Mouse (Mus musculus) forebrain, postnatal 0 days (tissue): ENCODE data around the gene Nr5a2. TPM values are rescaled to one million over a fixed set of nuclear protein-coding genes. Genes with fewer than 3 reads are reported as not detected.
A peak's percentile ranks its signal among the peaks of the same experiment; 100 is the strongest.

ENCODE experiments used
- ATAC-seq: fragments of 200-750 bp; cut with Nextera tagmentation; 2 replicates; pipeline ENCODE4 v1.8.0; 2017; ENCODE audit warnings: mild to moderate bottlenecking, moderate library complexity
- DNase-seq: peaks from one replicate; pipeline ENCODE4 v3.0.0-alpha.2; 2015
- H3K27ac ChIP-seq: fragments of 300-500 bp; sonication (generic); 2 replicates; pipeline ENCODE4 v1.5.1; 2014; ENCODE audit warnings: low read depth, mild to moderate bottlenecking, antibody characterized with exemption, low read length, moderate library complexity, mixed read lengths
- H3K27me3 ChIP-seq: fragments of 300-500 bp; sonication (generic); 2 replicates; pipeline ENCODE4 v1.6.1; 2014; ENCODE audit warnings: mild to moderate bottlenecking, low read length, mixed read lengths; ENCODE audit not compliant: insufficient read depth
- H3K36me3 ChIP-seq: fragments of 300-500 bp; sonication (generic); 2 replicates; pipeline ENCODE4 v1.6.1; 2014; ENCODE audit warnings: mild to moderate bottlenecking, moderate library complexity; ENCODE audit not compliant: insufficient read depth
- H3K4me1 ChIP-seq: fragments of 300-500 bp; sonication (generic); 2 replicates; pipeline ENCODE4 v1.6.1; 2014; ENCODE audit warnings: antibody characterized with exemption; ENCODE audit not compliant: insufficient read depth
- H3K4me2 ChIP-seq: fragments of 300-500 bp; sonication (generic); 2 replicates; pipeline ENCODE4 v1.6.1; 2014; ENCODE audit warnings: low read depth, mild to moderate bottlenecking, moderate library complexity
- H3K4me3 ChIP-seq: fragments of 300-500 bp; sonication (generic); 2 replicates; pipeline ENCODE4 v1.5.1; 2014; ENCODE audit warnings: low read depth, low read length, mixed read lengths
- H3K9ac ChIP-seq: fragments of 300-500 bp; sonication (generic); 2 replicates; pipeline ENCODE4 v1.6.1; 2014; ENCODE audit warnings: mild to moderate bottlenecking
- H3K9me3 ChIP-seq: fragments of 300-500 bp; sonication (generic); 2 replicates; pipeline ENCODE4 v1.6.1; 2016; ENCODE audit warnings: low read length
- CTCF ChIP-seq: sonication (generic); IDR thresholded peaks from 2 replicates; pipeline ENCODE4 v1.5.1; 2016; ENCODE audit warnings: antibody characterized with exemption, control low read depth, low read depth
- WGBS: fragments of 180-500 bp; shearing (Covaris S2); extraction: QIAGEN DNeasy Blood & Tissue Kit; methylation state at CpG from one replicate; pipeline ENCODE4 v1.1.7; 2014; 5-methylcytosine and 5-hydroxymethylcytosine counted together
- polyA plus RNA-seq: library from polyadenylated mRNA; unstranded; fragments of >200 nt; fragmentation: Nextera tagmentation; extraction: Ambion mirVana; gene quantifications from 2 replicates; pipeline ENCODE4 v1.2.1, GENCODE M21; 2015
- total RNA-seq: library from RNA; depleted of rRNA; stranded (reverse); fragments of >200 nt; gene quantifications from 2 replicates; pipeline ENCODE4 v1.2.3, GENCODE M21; 2014

Gene Nr5a2
- total and polyA plus RNA-seq, 2 experiments from 2014 or later, result 0.13 to 0.57 TPM

DNA sequence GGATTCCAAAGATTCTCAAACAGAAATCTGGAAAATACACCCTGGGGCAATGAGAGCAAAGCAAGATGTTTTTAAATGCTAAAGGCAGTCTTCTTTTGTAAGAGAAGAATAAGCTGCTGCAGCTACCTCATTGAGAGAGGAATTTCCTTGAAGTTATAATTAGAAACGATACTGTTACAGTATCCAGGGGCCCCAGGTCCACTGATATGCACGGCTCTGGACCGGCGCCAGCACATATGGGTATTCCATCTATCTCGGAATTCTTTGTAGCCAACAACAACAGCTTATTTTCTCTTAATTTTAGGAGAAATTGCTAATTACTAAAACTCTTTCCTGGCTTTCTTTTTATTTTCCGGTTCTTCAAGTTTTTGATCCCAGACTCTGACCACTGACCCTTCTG is 91.3 kb downstream of the Nr5a2 start:
- no peaks in the 10 kb centered on the region for H3K36me3 ChIP-seq
- H3K27me3 ChIP-seq, result no peaks in the 10 kb centered on the region
- H3K9me3 ChIP-seq, result no peaks in the 10 kb centered on the region
- DNase-seq (no peak), ATAC-seq (no peak)
- no peak overlapping the region for H3K27ac ChIP-seq
- WGBS, result 57% methylated on average over 6 of the region's 6 CpGs
- H3K4me3 ChIP-seq, result no peak overlapping the region
- no peak for TF ChIP-seq CTCF
- no peaks in the 10 kb centered on the region for H3K4me1 ChIP-seq
- no peak overlapping the region for H3K9ac ChIP-seq
- H3K4me2 ChIP-seq, result no peak overlapping the region

DNA sequence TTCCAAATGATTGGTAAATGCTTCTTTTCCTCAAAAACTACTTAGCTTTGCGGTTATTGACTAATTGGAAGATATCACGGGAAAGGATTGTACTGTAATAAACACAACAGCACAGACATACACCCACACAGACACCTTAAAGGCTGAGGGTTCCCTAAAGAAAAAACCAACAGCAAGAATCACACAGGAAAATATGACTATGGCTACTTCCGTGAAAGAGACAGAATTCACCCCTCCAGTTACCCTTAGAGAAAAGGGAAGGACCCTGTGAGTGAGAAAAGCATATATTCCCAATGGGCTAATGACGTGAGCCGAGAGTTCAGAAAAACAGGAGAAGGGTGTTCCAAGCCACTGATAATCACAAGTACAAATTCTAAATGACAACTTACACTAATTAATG is 92.0 kb downstream of the Nr5a2 start:
- ATAC-seq (no peak), DNase-seq (no peak)
- Histone ChIP-seq H3K4me3 (no peak overlapping the region), H3K36me3 (no peaks in the 10 kb centered on the region), H3K9me3 (no peaks in the 10 kb centered on the region), H3K9ac (no peak overlapping the region), H3K4me1 (no peaks in the 10 kb centered on the region), H3K4me2 (no peak overlapping the region), H3K27ac (no peak overlapping the region), H3K27me3 (no peaks in the 10 kb centered on the region)
- 86% methylated on average over 5 of the region's 5 CpGs for WGBS
- TF ChIP-seq CTCF, result no peak

DNA sequence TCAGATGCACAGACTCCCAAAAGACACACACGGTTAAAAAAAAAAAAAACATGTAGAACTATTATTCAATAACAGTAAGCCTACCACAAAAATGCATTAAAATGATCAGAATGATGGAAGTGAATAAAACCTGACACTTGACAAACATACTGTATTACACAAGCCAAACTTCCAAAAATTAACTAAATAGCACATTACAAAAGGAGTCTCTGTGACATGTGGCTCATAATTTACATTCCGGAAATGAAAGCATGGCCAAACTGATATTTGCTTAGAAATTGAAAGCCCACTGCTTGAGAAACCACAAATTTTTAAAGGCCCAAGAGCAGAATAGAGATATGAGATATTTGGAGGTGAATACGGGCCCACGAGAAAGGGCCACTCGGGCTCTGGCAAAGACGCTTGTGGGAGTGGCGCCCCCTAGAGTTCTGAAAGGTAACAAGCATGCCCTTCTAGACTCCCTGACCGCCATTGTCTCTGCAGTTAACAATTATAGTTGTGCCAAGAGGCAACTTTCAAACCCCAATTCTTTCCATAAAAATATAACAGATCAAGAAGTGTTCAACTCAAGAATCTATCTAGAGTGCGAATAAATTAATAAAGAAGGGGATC is 93.7 kb downstream of the Nr5a2 start:
- WGBS, result 70% methylated on average over 9 of the region's 9 CpGs
- H3K27ac ChIP-seq, result no peak overlapping the region
- H3K4me2 ChIP-seq, result no peak overlapping the region
- no peaks in the 10 kb centered on the region for H3K9me3 ChIP-seq
- H3K4me1 ChIP-seq, result no peaks in the 10 kb centered on the region
- H3K4me3 ChIP-seq, result no peak overlapping the region
- no peaks in the 10 kb centered on the region for H3K27me3 ChIP-seq
- no peak for DNase-seq
- no peak for TF ChIP-seq CTCF
- H3K9ac ChIP-seq, result no peak overlapping the region
- ATAC-seq, result no peak
- H3K36me3 ChIP-seq, result no peaks in the 10 kb centered on the region

DNA sequence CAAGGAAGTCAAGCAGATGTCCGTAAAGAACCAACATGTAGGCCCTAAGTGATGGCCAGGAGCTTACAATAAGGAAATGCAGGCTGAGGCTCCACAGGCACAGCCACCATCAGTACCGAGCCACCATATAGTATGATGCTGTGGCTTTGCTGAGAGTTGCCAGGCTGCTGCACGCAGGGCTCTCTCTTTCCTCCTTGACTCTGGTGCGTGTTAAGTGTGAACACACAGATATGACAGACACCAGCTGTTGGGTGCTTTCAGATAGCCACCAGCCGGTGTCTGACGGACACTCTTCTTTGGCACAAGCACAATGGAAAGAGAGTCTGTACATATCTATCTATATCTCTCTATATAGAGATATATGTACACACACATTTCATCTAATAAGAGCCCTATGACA is 97.0 kb downstream of the Nr5a2 start:
- Histone ChIP-seq H3K4me1 (no peaks in the 10 kb centered on the region), H3K9me3 (no peaks in the 10 kb centered on the region), H3K9ac (no peak overlapping the region), H3K36me3 (no peaks in the 10 kb centered on the region), H3K4me2 (no peak overlapping the region), H3K27ac (no peak overlapping the region), H3K4me3 (no peak overlapping the region), H3K27me3 (no peaks in the 10 kb centered on the region)
- WGBS, result 83% methylated on average over 6 of the region's 6 CpGs
- ATAC-seq (peak; percentile 8; the same call in 1 of the 2 replicates), DNase-seq (no peak)
- no peak for TF ChIP-seq CTCF

DNA sequence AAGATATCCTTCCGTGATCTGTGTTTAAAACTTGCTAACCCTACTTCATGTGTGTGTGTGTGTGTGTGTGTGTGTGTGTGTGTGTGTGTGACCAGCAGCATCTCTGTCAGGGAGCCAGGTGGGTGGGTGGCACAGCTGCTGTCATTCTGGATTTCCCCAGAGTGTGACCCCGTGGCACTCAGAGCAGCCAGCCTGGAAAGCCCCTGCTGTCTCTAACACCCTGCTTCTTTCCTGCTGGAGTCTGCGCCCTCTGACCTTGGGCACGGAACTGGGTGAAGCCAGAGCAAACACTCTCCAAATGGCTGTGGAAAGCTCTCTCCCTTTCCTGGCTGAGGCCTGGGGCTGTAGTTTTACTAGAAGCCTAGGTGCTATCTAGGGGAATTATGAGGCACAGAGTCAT is 100.8 kb downstream of the Nr5a2 start:
- Histone ChIP-seq H3K4me2 (no peak overlapping the region), H3K27ac (no peak overlapping the region), H3K27me3 (no peaks in the 10 kb centered on the region), H3K4me3 (no peak overlapping the region), H3K9ac (no peak overlapping the region), H3K9me3 (no peaks in the 10 kb centered on the region), H3K4me1 (no peaks in the 10 kb centered on the region), H3K36me3 (no peaks in the 10 kb centered on the region)
- DNase-seq (no peak), ATAC-seq (no peak)
- WGBS, result 74% methylated on average over 4 of the region's 4 CpGs
- no peak for TF ChIP-seq CTCF

DNA sequence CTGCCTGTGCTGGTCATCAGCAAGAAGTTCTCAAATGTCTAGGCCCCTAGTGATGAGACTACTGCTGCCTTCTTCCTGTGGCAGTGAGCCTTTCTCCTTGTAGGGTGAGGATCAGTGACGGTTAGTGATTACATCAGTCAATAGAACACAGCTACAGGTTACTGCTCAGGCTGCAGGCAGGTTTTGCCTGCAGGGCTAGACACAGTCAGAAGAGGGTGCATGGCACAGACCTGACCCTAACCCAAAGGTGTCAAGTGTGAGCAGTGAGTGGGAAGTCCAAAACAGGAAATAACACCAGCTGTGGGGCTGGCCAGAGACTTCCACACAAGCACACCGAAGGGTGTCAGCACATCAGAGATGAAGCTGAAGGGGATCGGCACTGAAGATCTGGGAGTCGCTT is 101.5 kb downstream of the Nr5a2 start:
- no peak for ATAC-seq
- no peak for DNase-seq
- Histone ChIP-seq H3K4me3 (no peak overlapping the region), H3K4me1 (no peaks in the 10 kb centered on the region), H3K4me2 (no peak overlapping the region), H3K9me3 (no peaks in the 10 kb centered on the region), H3K27me3 (no peaks in the 10 kb centered on the region), H3K27ac (no peak overlapping the region), H3K36me3 (no peaks in the 10 kb centered on the region), H3K9ac (no peak overlapping the region)
- no peak for TF ChIP-seq CTCF
- WGBS, result 89% methylated on average over 4 of the region's 4 CpGs

DNA sequence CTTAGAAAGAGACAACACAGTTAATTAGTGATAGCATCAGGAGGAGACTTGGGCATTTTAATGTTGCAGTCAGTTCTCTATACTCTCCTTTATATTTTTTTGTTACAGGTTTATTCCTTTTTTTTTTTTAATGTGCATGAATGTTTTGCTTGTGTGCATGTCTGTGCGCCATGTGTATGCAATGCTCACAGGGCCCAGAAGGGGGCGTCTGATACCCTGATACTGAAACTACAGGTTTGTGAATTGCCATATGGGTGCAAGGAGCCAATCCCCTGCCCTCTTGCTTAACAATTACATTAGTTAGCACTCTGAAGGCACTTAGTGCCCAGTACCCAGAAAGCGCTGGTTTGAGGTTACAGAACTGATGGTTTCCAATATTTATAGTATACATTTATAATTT is 104.1 kb downstream of the Nr5a2 start:
- WGBS, result 92% methylated on average over 3 of the region's 3 CpGs
- H3K27me3 ChIP-seq, result no peaks in the 10 kb centered on the region
- DNase-seq (no peak), ATAC-seq (no peak)
- H3K4me1 ChIP-seq, result no peaks in the 10 kb centered on the region
- no peak overlapping the region for H3K27ac ChIP-seq
- H3K9me3 ChIP-seq, result no peaks in the 10 kb centered on the region
- TF ChIP-seq CTCF, result 0 out of 2 replicates have a peak, but pooled peaks have one; percentile 13
- H3K36me3 ChIP-seq, result no peaks in the 10 kb centered on the region
- no peak overlapping the region for H3K9ac ChIP-seq
- H3K4me3 ChIP-seq, result no peak overlapping the region
- H3K4me2 ChIP-seq, result no peak overlapping the region

DNA sequence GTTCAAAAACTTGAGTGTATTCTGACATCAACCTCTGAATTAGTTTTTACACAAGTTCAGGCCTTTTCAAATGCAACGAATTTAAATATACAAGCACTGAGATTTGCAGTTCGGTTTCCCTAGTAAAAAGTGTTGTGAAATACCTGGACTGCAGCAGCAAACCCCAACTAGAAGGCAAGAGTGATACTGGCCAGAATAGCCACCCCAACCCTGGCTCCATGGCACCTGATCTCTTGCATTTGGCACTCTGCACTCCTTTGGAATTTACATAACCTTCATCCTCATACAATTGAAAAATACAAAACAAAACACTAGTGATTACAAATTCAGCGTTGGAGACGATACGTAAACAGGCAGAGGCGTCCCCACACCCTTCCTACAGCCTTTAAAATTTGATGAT is 111.5 kb downstream of the Nr5a2 start:
- no peak for TF ChIP-seq CTCF
- H3K4me2 ChIP-seq, result no peak overlapping the region
- no peak overlapping the region for H3K4me3 ChIP-seq
- H3K36me3 ChIP-seq, result no peaks in the 10 kb centered on the region
- no peak overlapping the region for H3K27ac ChIP-seq
- no peak for ATAC-seq
- no peak for DNase-seq
- no peak overlapping the region for H3K9ac ChIP-seq
- H3K27me3 ChIP-seq, result no peaks in the 10 kb centered on the region
- no peaks in the 10 kb centered on the region for H3K9me3 ChIP-seq
- WGBS, result 55% methylated on average over 6 of the region's 6 CpGs
- H3K4me1 ChIP-seq, result peaks cover 15% of the 10 kb centered on the region; the same call in 1 of the 2 replicates
